Mouse (Mus musculus) CH12.LX (cell line): ENCODE measurements at regions not wholly inside any gene's neighbourhood (a gene's known extent, or its start where the extent isn't known, plus 50 kb on each side); places are given as distances from the start of the nearest gene placed in this dataset.

Source experiments
- DNase-seq: peaks from one replicate; pipeline ENCODE4 v3.0.0-alpha.2; 2013; ENCODE audit errors: extremely low read depth
- H3K27ac ChIP-seq: 2 replicates; pipeline ENCODE4 v1.5.1; 2012; ENCODE audit warnings: low read depth, mild to moderate bottlenecking, control low read depth, moderate library complexity; ENCODE audit not compliant: insufficient read depth
- H3K27me3 ChIP-seq: replicated peaks from 2 replicates; pipeline ENCODE3; 2012; ENCODE audit warnings: inconsistent platforms
- H3K36me3 ChIP-seq, 2 experiments: replicated peaks in 1 of 2; 2 replicates each; pipeline versions ENCODE3 to v1.6.1; 2012; ENCODE audit warnings: inconsistent platforms in 1 of 2, low read length in 1 of 2, mild to moderate bottlenecking in 1 of 2, mixed read lengths in 1 of 2, moderate library complexity in 1 of 2; ENCODE audit not compliant: control insufficient read depth in 1 of 2, insufficient read depth in 1 of 2
- H3K4me1 ChIP-seq, 2 experiments: 2 replicates each; pipeline ENCODE4 v1.6.1; 2012; ENCODE audit warnings: inconsistent platforms in 1 of 2, moderate library complexity in 1 of 2; ENCODE audit not compliant: insufficient read depth in 2 of 2, control insufficient read depth in 1 of 2
- H3K4me2 ChIP-seq: 2 replicates; pipeline ENCODE4 v1.6.1; 2012; ENCODE audit warnings: low read depth, mild to moderate bottlenecking, control low read depth; ENCODE audit not compliant: poor library complexity, insufficient read depth, severe bottlenecking
- H3K4me3 ChIP-seq, 3 experiments: fragments of 150-350 bp in 1 of 3; sonication (generic) in 1 of 3; replicated peaks in 1 of 3; 2 replicates each; pipeline versions ENCODE3 to v1.5.1; 2011 to 2012; ENCODE audit warnings: low read depth in 2 of 3, low read length in 2 of 3, mild to moderate bottlenecking in 2 of 3, moderate library complexity in 2 of 3, control low read depth in 1 of 3, improper control_type of control experiment in 1 of 3, inconsistent platforms in 1 of 3, mixed read lengths in 1 of 3; ENCODE audit not compliant: poor library complexity in 1 of 3
- H3K79me2 ChIP-seq: replicated peaks from 2 replicates; pipeline ENCODE4 v1.6.1; 2012; ENCODE audit warnings: mild to moderate bottlenecking, moderate library complexity; ENCODE audit not compliant: control insufficient read depth, poor library complexity, insufficient read depth, severe bottlenecking; ENCODE audit errors: extremely low read depth
- H3K9ac ChIP-seq: 2 replicates; pipeline ENCODE4 v1.6.1; 2012; ENCODE audit warnings: low read depth, mild to moderate bottlenecking, control low read depth, moderate library complexity; ENCODE audit not compliant: insufficient read depth
- H3K9me3 ChIP-seq: replicated peaks from 2 replicates; pipeline ENCODE3; 2012; ENCODE audit warnings: low read length, inconsistent platforms, mixed read lengths
- CTCF ChIP-seq, 2 experiments: IDR thresholded peaks in 1 of 2; conservative IDR thresholded peaks in 1 of 2; 2 replicates each; pipeline ENCODE4 v1.5.1; 2011 to 2012; ENCODE audit warnings: low read depth in 2 of 2, low read length in 2 of 2, improper control_type of control experiment in 1 of 2, inconsistent platforms in 1 of 2, mild to moderate bottlenecking in 1 of 2, moderate library complexity in 1 of 2
- E2F4 ChIP-seq: IDR thresholded peaks from 2 replicates; pipeline ENCODE4 v1.6.1; 2011; ENCODE audit warnings: low read depth, low read length, improper control_type of control experiment; ENCODE audit not compliant: insufficient replicate concordance
- ELF1 ChIP-seq: IDR thresholded peaks from 2 replicates; pipeline ENCODE4 v1.6.1; 2014; ENCODE audit warnings: low read depth, mild to moderate bottlenecking, inconsistent platforms, low read length, improper control_type of control experiment
- EP300 ChIP-seq: IDR thresholded peaks from 2 replicates; pipeline ENCODE4 v1.6.1; 2011; ENCODE audit warnings: low read length, improper control_type of control experiment
- GABPA ChIP-seq: IDR thresholded peaks from 2 replicates; pipeline ENCODE4 v1.6.1; 2012; ENCODE audit warnings: low read depth, low read length, improper control_type of control experiment, inconsistent platforms; ENCODE audit not compliant: insufficient replicate concordance
- HCFC1 ChIP-seq: IDR thresholded peaks from 2 replicates; pipeline ENCODE4 v1.6.1; 2012; ENCODE audit warnings: low read depth, mild to moderate bottlenecking, inconsistent platforms, low read length, improper control_type of control experiment
- IRF4 ChIP-seq: IDR thresholded peaks from 2 replicates; pipeline ENCODE4 v1.6.1; 2014; ENCODE audit warnings: low read depth, mild to moderate bottlenecking, inconsistent platforms, low read length, improper control_type of control experiment
- JUN ChIP-seq: IDR thresholded peaks from 2 replicates; pipeline ENCODE4 v1.6.1; 2011; ENCODE audit warnings: low read depth, mild to moderate bottlenecking, low read length, improper control_type of control experiment, moderate library complexity; ENCODE audit not compliant: insufficient read depth
- KAT2A ChIP-seq: IDR thresholded peaks from 2 replicates; pipeline ENCODE4 v1.6.1; 2012; ENCODE audit warnings: low read length, improper control_type of control experiment, inconsistent platforms; ENCODE audit not compliant: insufficient replicate concordance
- MAFK ChIP-seq: IDR thresholded peaks from 2 replicates; pipeline ENCODE4 v1.6.1; 2011; ENCODE audit warnings: low read length, improper control_type of control experiment; ENCODE audit not compliant: insufficient replicate concordance
- MEF2A ChIP-seq: IDR thresholded peaks from 2 replicates; pipeline ENCODE4 v1.6.1; 2014; ENCODE audit warnings: low read depth, mild to moderate bottlenecking, inconsistent platforms, low read length, improper control_type of control experiment, borderline replicate concordance
- MYC ChIP-seq: IDR thresholded peaks from 2 replicates; pipeline ENCODE4 v1.6.1; 2011; ENCODE audit warnings: low read depth, mild to moderate bottlenecking, improper control_type of control experiment, low read length
- NELFE ChIP-seq: IDR thresholded peaks from 2 replicates; pipeline ENCODE4 v1.6.1; 2011; ENCODE audit warnings: low read depth, low read length, improper control_type of control experiment
- NRF1 ChIP-seq: IDR thresholded peaks from 2 replicates; pipeline ENCODE4 v1.6.1; 2014; ENCODE audit warnings: low read depth, mild to moderate bottlenecking, inconsistent platforms, low read length, improper control_type of control experiment, moderate library complexity
- PAX5 ChIP-seq: IDR thresholded peaks from 2 replicates; pipeline ENCODE4 v1.6.1; 2012; ENCODE audit warnings: low read length, inconsistent platforms, mixed read lengths
- POLR2A ChIP-seq: IDR thresholded peaks from 2 replicates; pipeline ENCODE4 v1.6.1; 2011; ENCODE audit warnings: low read depth, mild to moderate bottlenecking, improper control_type of control experiment, low read length
- POLR2AphosphoS2 ChIP-seq: IDR thresholded peaks from 2 replicates; pipeline ENCODE4 v1.6.1; 2011; ENCODE audit warnings: low read depth, low read length, improper control_type of control experiment
- RAD21 ChIP-seq: IDR thresholded peaks from 2 replicates; pipeline ENCODE4 v1.6.1; 2011; ENCODE audit warnings: low read depth, mild to moderate bottlenecking, low read length, improper control_type of control experiment, moderate library complexity
- RCOR1 ChIP-seq: conservative IDR thresholded peaks from 2 replicates; pipeline ENCODE4 v1.6.1; 2012; ENCODE audit warnings: low read depth, mild to moderate bottlenecking, inconsistent platforms, low read length, improper control_type of control experiment
- SIN3A ChIP-seq: IDR thresholded peaks from 2 replicates; pipeline ENCODE4 v1.6.1; 2012; ENCODE audit warnings: low read length, improper control_type of control experiment, inconsistent platforms
- SMC3 ChIP-seq: IDR thresholded peaks from 2 replicates; pipeline ENCODE4 v1.6.1; 2011; ENCODE audit warnings: low read depth, low read length, improper control_type of control experiment
- TBP ChIP-seq: conservative IDR thresholded peaks from 2 replicates; pipeline ENCODE4 v1.6.1; 2011; ENCODE audit warnings: low read depth, low read length, improper control_type of control experiment
- UBTF ChIP-seq: IDR thresholded peaks from 2 replicates; pipeline ENCODE4 v1.6.1; 2012; ENCODE audit warnings: low read depth, mild to moderate bottlenecking, inconsistent platforms, low read length, improper control_type of control experiment, moderate library complexity
- USF1 ChIP-seq: IDR thresholded peaks from 2 replicates; pipeline ENCODE4 v1.6.1; 2014; ENCODE audit warnings: low read depth, mild to moderate bottlenecking, inconsistent platforms, low read length, improper control_type of control experiment
- USF2 ChIP-seq: conservative IDR thresholded peaks from 2 replicates; pipeline ENCODE4 v1.6.1; 2011; ENCODE audit warnings: low read depth, low read length, improper control_type of control experiment
- ZKSCAN1 ChIP-seq: IDR thresholded peaks from 2 replicates; pipeline ENCODE4 v1.6.1; 2012; ENCODE audit warnings: low read depth, inconsistent platforms, low read length, improper control_type of control experiment, borderline replicate concordance
- ZMIZ1 ChIP-seq: IDR thresholded peaks from 2 replicates; pipeline ENCODE4 v1.6.1; 2012; ENCODE audit warnings: low read depth, mild to moderate bottlenecking, inconsistent platforms, low read length, improper control_type of control experiment
- dilution Hi-C: fragments of 300-500 bp; cut with MboI; formaldehyde crosslinking; loops from 2 replicates; pipeline ENCODE4 v1.14.3; 2020; ENCODE audit warnings: low sequenced_read_pairs; ENCODE audit not compliant: extremely low pct_unique_long_range_greater_than_20kb, extremely low pct_ligation_motif_present
- in situ Hi-C: fragments of 300-500 bp; cut with MboI; formaldehyde crosslinking; loops from 3 replicates; pipeline ENCODE4 v1.14.3; 2019; ENCODE audit warnings: low sequenced_read_pairs, low pct_ligation_motif_present, low pct_unique_long_range_greater_than_20kb, mixed read lengths

GRCm38 (mm10) chr8:10788496-10789200, 219.6 kb downstream of the Irs2 start:
- no peak overlapping the region for H3K4me3 ChIP-seq
- no peaks in the 10 kb centered on the region for H3K79me2 ChIP-seq
- H3K27ac ChIP-seq: no peak overlapping the region
- H3K4me2 ChIP-seq: no peak overlapping the region
- H3K4me1 ChIP-seq: peaks cover 0 to 4% of the 10 kb centered on the region in 2 experiments; a peak in 1 of 4 replicates
- H3K36me3 ChIP-seq: no peaks in the 10 kb centered on the region
- H3K9me3 ChIP-seq: no peaks in the 10 kb centered on the region
- in situ Hi-C loops (no loop called here), dilution Hi-C loops (no loop called here)
- TF ChIP-seq NELFE: no peak
- TF ChIP-seq PAX5: no peak
- TF ChIP-seq RAD21: no peak
- TF ChIP-seq ZKSCAN1: no peak
- no peak for TF ChIP-seq NRF1
- TF ChIP-seq SIN3A: no peak
- TF ChIP-seq UBTF: no peak
- no peak for TF ChIP-seq E2F4
- no peak for TF ChIP-seq SMC3
- TF ChIP-seq USF1: no peak
- no peak for TF ChIP-seq RCOR1
- no peak for TF ChIP-seq EP300
- no peak for TF ChIP-seq CTCF (conservative IDR thresholded peaks at IDR 0.05 in 1 of 2, IDR thresholded peaks at IDR 0.05 in 1 of 2; ENCODE audit: low read depth in 2 of 2, low read length in 2 of 2)
- no peak for TF ChIP-seq MAFK
- no peak for TF ChIP-seq POLR2AphosphoS2
- TF ChIP-seq TBP: no peak
- TF ChIP-seq MYC: no peak
- TF ChIP-seq KAT2A: no peak
- no peak for TF ChIP-seq JUN
- no peak overlapping the region for H3K9ac ChIP-seq
- no peaks in the 10 kb centered on the region for H3K27me3 ChIP-seq
- DNase-seq: no peak

- Histone ChIP-seq H3K36me3 (no peaks in the 10 kb centered on the region), H3K9me3 (no peaks in the 10 kb centered on the region), H3K9ac (no peak overlapping the region), H3K27ac (no peak overlapping the region), H3K4me3 (no peak overlapping the region), H3K4me2 (no peak overlapping the region), H3K4me1 (peaks cover 4 to 9% of the 10 kb centered on the region in 2 experiments; a peak in 2 of 4 replicates), H3K27me3 (no peaks in the 10 kb centered on the region), H3K79me2 (no peaks in the 10 kb centered on the region)
- no peak for DNase-seq
- dilution Hi-C loops: no loop called here
- in situ Hi-C loops: no loop called here
- TF ChIP-seq HCFC1 (no peak), ZKSCAN1 (no peak), E2F4 (no peak), GABPA (no peak), IRF4 (no peak), MEF2A (no peak), ZMIZ1 (no peak), TBP (no peak), ELF1 (no peak), RCOR1 (no peak), USF2 (no peak), MAFK (no peak), POLR2A (no peak), MYC (no peak), SMC3 (no peak), JUN (no peak), NELFE (no peak)
- TF ChIP-seq, all 38 proteins: peak for 0
Observed at GRCm38 (mm10) chr8:10785801-10786200, 222.5 kb downstream of the Irs2 start.
